Comparison of ENCODE assay signal across 22 mouse cellular contexts in the genomic region with DNA sequence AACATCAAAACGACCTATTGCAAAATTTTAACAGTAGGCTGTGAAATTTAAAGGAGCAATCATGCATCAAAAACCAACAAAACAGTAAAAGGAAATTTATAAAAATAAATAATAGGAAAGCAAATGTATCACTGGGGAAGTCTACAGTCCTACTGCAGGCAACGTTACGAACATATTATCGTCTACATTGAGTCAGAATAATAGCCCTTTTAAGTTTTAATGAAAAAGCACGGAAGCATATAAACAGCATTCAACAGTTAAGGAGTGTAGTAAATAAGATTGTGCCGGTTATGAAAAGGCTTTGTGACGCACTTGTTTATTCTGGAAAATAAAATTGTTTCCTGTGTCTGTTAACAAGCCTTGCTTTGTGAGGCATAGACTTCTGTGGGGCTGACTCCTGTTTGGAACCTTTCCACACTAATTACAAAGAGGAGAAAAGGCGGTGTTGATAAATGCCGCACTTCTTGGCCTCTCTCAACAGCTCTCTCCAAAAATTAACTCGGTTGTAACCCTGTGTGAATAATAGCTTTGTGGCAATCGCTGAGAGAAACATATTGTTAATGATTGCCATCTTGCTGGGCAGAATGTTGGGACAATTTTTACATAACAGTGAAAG.
DNase-seq lines count a peak whose midpoint lies in the region; ATAC-seq and TF ChIP-seq lines count a peak whose summit lies in the region.
"Had no signal": no experiment of that assay in that cellular context is flagged by ENCODE, and none has a peak within 500 bp of the region (broad histone marks: within the 10 kb centered on the region; RNA-seq: fewer than 3 reads in every experiment).

No protein-coding gene starts in this region.

- H3K9me3 ChIP-seq in neural tube, embryonic 15.5 days (replicated peaks): no peaks in the 10 kb centered on the region
- no peaks in the 10 kb centered on the region for H3K9me3 ChIP-seq in forebrain, embryonic 16.5 days (ENCODE audit: control insufficient read depth, low read length)
- H3K9me3 ChIP-seq in hindbrain, postnatal 0 days (ENCODE audit: low read length): no peaks in the 10 kb centered on the region
- H3K9me3 ChIP-seq: embryonic facial prominence, embryonic 13.5 days; heart, embryonic 13.5 days; intestine, embryonic 15.5 days; kidney, embryonic 15.5 days; neural tube, embryonic 12.5 days; stomach, embryonic 15.5 days had no signal

- H3K4me1 ChIP-seq in neural tube, embryonic 15.5 days: 0 out of 2 replicates have a peak, but pooled peaks cover 5% of the 10 kb centered on the region
- H3K4me1 ChIP-seq in forebrain, embryonic 16.5 days (replicated peaks; ENCODE audit: control insufficient read depth, insufficient read depth, low read length): no peaks in the 10 kb centered on the region
- H3K4me1 ChIP-seq in hindbrain, postnatal 0 days (ENCODE audit: insufficient read depth, low read length): no peaks in the 10 kb centered on the region
- H3K4me1 ChIP-seq: embryonic facial prominence, embryonic 13.5 days; heart, embryonic 13.5 days; intestine, embryonic 15.5 days; kidney, embryonic 15.5 days; neural tube, embryonic 12.5 days; stomach, embryonic 15.5 days had no signal

- peak; percentile 15 for DNase-seq in kidney, adult 9 months
- no peak for DNase-seq in kidney, postnatal 10 days
- no peak for DNase-seq in neural tube, embryonic 10.5 days (ENCODE audit: extremely low spot score, low spot score)
- DNase-seq in hindbrain, postnatal 0 days (ENCODE audit: low spot score): peak; percentile 38
- DNase-seq in heart, adult 9 months (ENCODE audit: low spot score in 2 of 2): no peak
- no peak for DNase-seq in right cerebral cortex, adult 18-20 months
- DNase-seq: adrenal gland, adult 2 months; cerebellum, adult 9-11 months; gastrocnemius, postnatal 10 days; heart, adult 11 months; heart, postnatal 36 days; liver; lung, postnatal 10 days; right cerebral cortex, postnatal 14 days had no signal

- H3K36me3 ChIP-seq in neural tube, embryonic 15.5 days: no peaks in the 10 kb centered on the region
- no peaks in the 10 kb centered on the region for H3K36me3 ChIP-seq in forebrain, embryonic 16.5 days (ENCODE audit: control insufficient read depth, insufficient read depth)
- no peaks in the 10 kb centered on the region for H3K36me3 ChIP-seq in hindbrain, postnatal 0 days (ENCODE audit: insufficient read depth, low read length)
- H3K36me3 ChIP-seq: embryonic facial prominence, embryonic 13.5 days; heart, embryonic 13.5 days; intestine, embryonic 15.5 days; kidney, embryonic 15.5 days; neural tube, embryonic 12.5 days; stomach, embryonic 15.5 days had no signal

- H3K9ac ChIP-seq in neural tube, embryonic 15.5 days (replicated peaks): no peak overlapping the region
- no peak overlapping the region for H3K9ac ChIP-seq in forebrain, embryonic 16.5 days (replicated peaks; ENCODE audit: low read depth, low read length)
- H3K9ac ChIP-seq in hindbrain, postnatal 0 days (replicated peaks; ENCODE audit: low read length): no peak overlapping the region
- H3K9ac ChIP-seq: embryonic facial prominence, embryonic 13.5 days; heart, embryonic 13.5 days; intestine, embryonic 15.5 days; kidney, embryonic 15.5 days; neural tube, embryonic 12.5 days; stomach, embryonic 15.5 days had no signal

- no peak overlapping the region for H3K27ac ChIP-seq in neural tube, embryonic 15.5 days (replicated peaks)
- no peak overlapping the region for H3K27ac ChIP-seq in forebrain, embryonic 16.5 days (ENCODE audit: low read length)
- H3K27ac ChIP-seq in hindbrain, postnatal 0 days: no peak overlapping the region
- H3K27ac ChIP-seq: embryonic facial prominence, embryonic 13.5 days; heart, embryonic 13.5 days; intestine, embryonic 15.5 days; kidney, embryonic 15.5 days; neural tube, embryonic 12.5 days; stomach, embryonic 15.5 days had no signal

- 34% methylated on average over 11 of the region's 11 CpGs for WGBS in neural tube, embryonic 15.5 days
- WGBS in forebrain, embryonic 16.5 days: 12% methylated on average over 11 of the region's 11 CpGs
- 30% methylated on average over 11 of the region's 11 CpGs for WGBS in hindbrain, postnatal 0 days

- no peaks in the 10 kb centered on the region for H3K27me3 ChIP-seq in neural tube, embryonic 15.5 days (replicated peaks)
- H3K27me3 ChIP-seq in forebrain, embryonic 16.5 days (replicated peaks; ENCODE audit: control insufficient read depth, insufficient read depth, low read length): no peaks in the 10 kb centered on the region
- no peaks in the 10 kb centered on the region for H3K27me3 ChIP-seq in hindbrain, postnatal 0 days (ENCODE audit: insufficient read depth, low read length)
- H3K27me3 ChIP-seq: embryonic facial prominence, embryonic 13.5 days; heart, embryonic 13.5 days; intestine, embryonic 15.5 days; kidney, embryonic 15.5 days; neural tube, embryonic 12.5 days; stomach, embryonic 15.5 days had no signal

- peak overlapping the region; percentile 22 for H3K4me2 ChIP-seq in neural tube, embryonic 15.5 days
- H3K4me2 ChIP-seq in forebrain, embryonic 16.5 days (ENCODE audit: low read length): peak overlapping the region; percentile 3; the same call in 1 of the 2 replicates
- H3K4me2 ChIP-seq in hindbrain, postnatal 0 days (ENCODE audit: low read depth, low read length): peak overlapping the region; percentile 41
- H3K4me2 ChIP-seq: embryonic facial prominence, embryonic 13.5 days; heart, embryonic 13.5 days; intestine, embryonic 15.5 days; kidney, embryonic 15.5 days; neural tube, embryonic 12.5 days; stomach, embryonic 15.5 days had no signal

- no peak overlapping the region for H3K4me3 ChIP-seq in neural tube, embryonic 15.5 days (replicated peaks)
- no peak overlapping the region for H3K4me3 ChIP-seq in forebrain, embryonic 16.5 days (replicated peaks; ENCODE audit: low read length)
- no peak overlapping the region for H3K4me3 ChIP-seq in hindbrain, postnatal 0 days (ENCODE audit: low read length)
- H3K4me3 ChIP-seq: embryonic facial prominence, embryonic 13.5 days; heart, embryonic 13.5 days; intestine, embryonic 15.5 days; kidney, embryonic 15.5 days; neural tube, embryonic 12.5 days; stomach, embryonic 15.5 days had no signal

- TF ChIP-seq CTCF in hindbrain, postnatal 0 days (IDR thresholded peaks at IDR 0.05; ENCODE audit: low read depth): no peak

- ATAC-seq in neural tube, embryonic 15.5 days (ENCODE audit: low FRiP score): no peak
- peak; percentile 92 for ATAC-seq in forebrain, embryonic 16.5 days
- ATAC-seq in hindbrain, postnatal 0 days: peak; percentile 35; the same call in 1 of the 2 replicates
- ATAC-seq: intestine, embryonic 15.5 days had no signal

Comparison
In these comparisons a context has a peak if more than half of its experiments do, and no peak if none do; other contexts are left out.
1. DNase-seq: peak in kidney, adult 9 months (single experiment) and hindbrain, postnatal 0 days (single experiment); none in kidney, postnatal 10 days (single experiment), neural tube, embryonic 10.5 days (single experiment), heart, adult 9 months (0 of 2) and right cerebral cortex, adult 18-20 months (single experiment).
2. Peak in every context shown above with its lines, with median percentiles within 50 percentile points of each other: H3K4me2 ChIP-seq.